Comparison of ENCODE assay signal across 19 mouse cellular contexts in the genomic region with DNA sequence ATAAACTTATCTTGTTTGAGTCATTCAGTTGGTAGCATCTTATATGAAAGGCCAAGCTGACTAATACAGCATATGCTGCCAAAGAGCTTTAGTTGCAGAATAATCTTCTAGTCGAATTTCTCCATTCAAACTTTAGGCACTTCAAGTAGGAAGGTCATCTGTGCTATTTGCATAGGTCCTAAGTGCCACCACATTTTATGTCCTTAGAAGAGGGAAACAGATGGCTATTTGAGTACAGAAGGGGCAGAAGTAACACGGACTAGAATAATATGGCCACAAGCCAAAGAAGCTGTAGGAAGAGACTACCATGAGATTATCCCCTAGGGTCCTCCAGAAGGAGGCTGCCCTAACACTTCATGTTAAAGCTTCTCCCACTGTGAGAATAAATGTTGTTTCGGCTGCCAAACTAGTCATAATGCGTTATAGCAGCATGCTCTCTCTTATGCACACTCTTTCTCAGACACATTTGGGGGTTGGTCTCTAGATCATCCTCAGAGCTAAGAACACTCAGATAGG.
DNase-seq lines count a peak whose midpoint lies in the region.
"Had no signal": no experiment of that assay in that cellular context is flagged by ENCODE, and none has a peak within 500 bp of the region (broad histone marks: within the 10 kb centered on the region; RNA-seq: fewer than 3 reads in every experiment).

No protein-coding gene starts in this region.

- H3K4me3 ChIP-seq in heart, embryonic 10.5 days, result no peak overlapping the region
- H3K4me3 ChIP-seq: embryonic facial prominence, embryonic 12.5 days; embryonic facial prominence, embryonic 15.5 days; heart, adult 2 months; hindbrain, embryonic 10.5 days; hindbrain, embryonic 15.5 days had no signal

- H3K27ac ChIP-seq in heart, embryonic 10.5 days, result no peak overlapping the region
- H3K27ac ChIP-seq: embryonic facial prominence, embryonic 12.5 days; embryonic facial prominence, embryonic 15.5 days; heart, adult 2 months; hindbrain, embryonic 10.5 days; hindbrain, embryonic 15.5 days had no signal

- H3K4me1 ChIP-seq in heart, embryonic 10.5 days, result no peaks in the 10 kb centered on the region
- H3K4me1 ChIP-seq: embryonic facial prominence, embryonic 15.5 days; hindbrain, embryonic 15.5 days had no signal

- H3K36me3 ChIP-seq in heart, embryonic 10.5 days, result no peaks in the 10 kb centered on the region
- H3K36me3 ChIP-seq: embryonic facial prominence, embryonic 12.5 days; embryonic facial prominence, embryonic 15.5 days; hindbrain, embryonic 10.5 days; hindbrain, embryonic 15.5 days had no signal

- intact Hi-C loops in heart, postnatal 25 days (cut with DNase I), result no loop called here

- H3K27me3 ChIP-seq in heart, embryonic 10.5 days (ENCODE audit: insufficient read depth, poor library complexity, severe bottlenecking), result no peaks in the 10 kb centered on the region
- H3K27me3 ChIP-seq: embryonic facial prominence, embryonic 12.5 days; embryonic facial prominence, embryonic 15.5 days; hindbrain, embryonic 15.5 days had no signal

- DNase-seq in heart, adult 11 months, result peak; percentile 43
- DNase-seq in heart, embryonic 10.5 days (ENCODE audit: low spot score), result no peak
- peak; percentile 51 for DNase-seq in brain, adult 2 months (ENCODE audit: low read depth, low spot score)
- peak; percentile 39 for DNase-seq in cerebellum, adult 11-12 months
- DNase-seq in cerebellum, adult 9-11 months, result peak; percentile 57
- no peak for DNase-seq in adipocyte (ENCODE audit: low spot score)
- no peak for DNase-seq in heart, postnatal 25 days (ENCODE audit: low spot score)
- DNase-seq: adrenal gland, adult 8-10 months; adrenal gland, postnatal 25 days; forebrain, postnatal 0 days; gastrocnemius, postnatal 25 days; heart, adult 2 months; heart, postnatal 36 days; kidney, adult 18-20 months; kidney, adult 9 months had no signal

- H3K9me3 ChIP-seq in heart, embryonic 10.5 days, result no peaks in the 10 kb centered on the region
- H3K9me3 ChIP-seq: embryonic facial prominence, embryonic 12.5 days; embryonic facial prominence, embryonic 15.5 days; hindbrain, embryonic 10.5 days; hindbrain, embryonic 15.5 days had no signal

- WGBS in heart, embryonic 10.5 days, result 81% methylated on average over 4 of the region's 4 CpGs

Comparison
In these comparisons a context has a peak if more than half of its experiments do, and no peak if none do; other contexts are left out.
1. DNase-seq: peak in heart, adult 11 months (single experiment), brain, adult 2 months (single experiment), cerebellum, adult 11-12 months (single experiment) and cerebellum, adult 9-11 months (single experiment); none in heart, embryonic 10.5 days (single experiment), adipocyte (single experiment) and heart, postnatal 25 days (single experiment).